Mouse (Mus musculus) gastrocnemius, postnatal 4 days (tissue): ENCODE results near the gene Ccdc88a. TPM values are rescaled to one million over a fixed set of nuclear protein-coding genes. Genes with fewer than 3 reads are reported as not detected.
A peak's percentile ranks its signal among the peaks of the same experiment; 100 is the strongest.

ENCODE experiments used
- DNase-seq, 2 experiments: peaks; one replicate each; pipeline ENCODE4 v3.0.0; 2021 to 2022; ENCODE audit warnings: low spot score in 2 of 2, mixed read lengths in 2 of 2
- long read RNA-seq, 2 experiments: library from polyadenylated mRNA; stranded (forward); transcript quantifications; one replicate each; pipeline ENCODE4 v2.0.0; 2021
- total RNA-seq, 2 experiments: library from RNA; stranded (reverse); gene quantifications; 2 replicates each; pipeline ENCODE4 v1.2.3; 2021

Gene Ccdc88a
- 10 to 100 TPM; 24.4 to 26.9 TPM for total RNA-seq
- long read RNA-seq, experiment 1, full-length matches to known transcripts, result 3 of 9 reads
- long read RNA-seq, experiment 1, partial matches to known transcripts, result 4 of 9 reads
- long read RNA-seq, experiment 1, other reads (novel, unspliced or antisense), result 2 of 9 reads
- long read RNA-seq, experiment 2, partial matches to known transcripts, result 4 of 4 reads
- long read RNA-seq, experiment 2, other reads (novel, unspliced or antisense), result 0 of 4 reads

- peak; percentile 96 to 97 for DNase-seq
These were observed at the start of gene Ccdc88a for GRCm38 (mm10) chr11:29373396-29374273. Ccdc88a (plus strand) TSS chr11:29373658.

- no peak for DNase-seq
These were observed 38.0 kb upstream of the Ccdc88a start for GRCm38 (mm10) chr11:29335505-29335904.

- no peak for DNase-seq
These were observed 32.2 kb upstream of the Ccdc88a start for GRCm38 (mm10) chr11:29341259-29341658.

GRCm38 (mm10) chr11:29344891-29345657 is 28.4 kb upstream of the Ccdc88a start:
- no peak for DNase-seq

- no peak for DNase-seq
These were observed 27.7 kb upstream of the Ccdc88a start for GRCm38 (mm10) chr11:29345673-29346286.

- DNase-seq, result no peak
These were observed 22.6 kb upstream of the Ccdc88a start for GRCm38 (mm10) chr11:29350891-29351290.

- no peak for DNase-seq
These were observed 21.2 kb upstream of the Ccdc88a start for GRCm38 (mm10) chr11:29352214-29352613.

GRCm38 (mm10) chr11:29368161-29368560 is 5.3 kb upstream of the Ccdc88a start:
- DNase-seq, result no peak

GRCm38 (mm10) chr11:29373050-29373395 is 435 bp upstream of the Ccdc88a start:
- DNase-seq, result no peak

GRCm38 (mm10) chr11:29374274-29374656 is 807 bp downstream of the Ccdc88a start:
- DNase-seq, result no peak

- no peak for DNase-seq
These were observed 3.2 kb downstream of the Ccdc88a start for GRCm38 (mm10) chr11:29376635-29377034.

- no peak for DNase-seq
These were observed 5.3 kb downstream of the Ccdc88a start for GRCm38 (mm10) chr11:29378751-29379150.

GRCm38 (mm10) chr11:29383493-29383892 is 10.0 kb downstream of the Ccdc88a start:
- no peak for DNase-seq

- no peak for DNase-seq
These were observed 10.5 kb downstream of the Ccdc88a start for GRCm38 (mm10) chr11:29384001-29384400.

GRCm38 (mm10) chr11:29384617-29385016 is 11.2 kb downstream of the Ccdc88a start:
- DNase-seq, result no peak

- DNase-seq, result no peak
These were observed 16.5 kb downstream of the Ccdc88a start for GRCm38 (mm10) chr11:29389913-29390312.

- no peak for DNase-seq
These were observed 21.8 kb downstream of the Ccdc88a start for GRCm38 (mm10) chr11:29395135-29395746.

GRCm38 (mm10) chr11:29400374-29400773 is 26.9 kb downstream of the Ccdc88a start:
- no peak for DNase-seq

- DNase-seq, result no peak
These were observed 32.8 kb downstream of the Ccdc88a start for GRCm38 (mm10) chr11:29406292-29406691.

- DNase-seq, result no peak
These were observed 50.0 kb downstream of the Ccdc88a start for GRCm38 (mm10) chr11:29423496-29423895.

- DNase-seq, result no peak
These were observed 55.3 kb downstream of the Ccdc88a start for GRCm38 (mm10) chr11:29428774-29429173.
